Mouse (Mus musculus) adrenal gland, postnatal 10 days (tissue): ENCODE data around the gene Uchl4. TPM values are rescaled to one million over a fixed set of nuclear protein-coding genes. Genes with fewer than 3 reads are reported as not detected.

Experiments used
- DNase-seq: peaks from one replicate; pipeline ENCODE4 v3.0.0; 2021; ENCODE audit warnings: mixed read lengths
- microRNA-seq: library from miRNA; unstranded; fragments of <30 nt; microRNA quantifications from one replicate; pipeline ENCODE4 v1.2.0, GENCODE M21; 2021
- total RNA-seq, 2 experiments: library from RNA; stranded (reverse); gene quantifications; 2 replicates each; pipeline ENCODE4 v1.2.3; 2021

The Uchl4 gene
- total RNA-seq, 2 experiments from 2014 or later: 1.9 to 3.1 TPM

GRCm38 (mm10) chr9:64274919-64275318 lies 39.9 kb downstream of the Uchl4 start:
- DNase-seq: no peak

- peak; percentile 82 for DNase-seq
Measured at GRCm38 (mm10) chr9:64277706-64278105, 42.7 kb downstream of the Uchl4 start.

GRCm38 (mm10) chr9:64278665-64279310 lies 43.8 kb downstream of the Uchl4 start:
- no peak for DNase-seq

- DNase-seq: peak; percentile 98
Measured at GRCm38 (mm10) chr9:64281105-64281780, 46.2 kb downstream of the Uchl4 start, which contains the start of gene Tipin. TSS of gene Tipin (plus strand) at chr9:64281581.

GRCm38 (mm10) chr9:64281781-64282178 lies 46.8 kb downstream of the Uchl4 start:
- DNase-seq: no peak

GRCm38 (mm10) chr9:64282404-64282987 lies 47.5 kb downstream of the Uchl4 start:
- DNase-seq: no peak

Small RNA genes within 50 kb of the gene (microRNA-seq; reads per million reads assigned to microRNA genes)
- gene Gm24106: not detected

Other genes with a start within 250 kb of the Uchl4 start
- 10 to 100 TPM; 15.0 to 16.9 TPM for gene Smad6, start 213.1 kb upstream of the Uchl4 start, total RNA-seq
- gene Lctl, start 118.1 kb upstream of the Uchl4 start, total RNA-seq: 1 to 10 TPM; 2.0 to 2.8 TPM
- gene Zwilch, start 62.1 kb upstream of the Uchl4 start, total RNA-seq: 10 to 100 TPM in 1 of 2 experiments, 1 to 10 TPM in 1; 5.9 to 12.8 TPM
- 100 to 1,000 TPM; 901 to 923 TPM for gene Rpl4, start 61.8 kb upstream of the Uchl4 start, total RNA-seq
- 10 to 100 TPM; 17.4 to 20.8 TPM for gene Snapc5, start 55.9 kb upstream of the Uchl4 start, total RNA-seq
- gene Map2k1, start 18.4 kb downstream of the Uchl4 start, total RNA-seq: 10 to 100 TPM; 54.7 to 55.1 TPM
- gene Tipin, start 46.4 kb downstream of the Uchl4 start, total RNA-seq: 10 to 100 TPM; 34.1 to 50.3 TPM
- 10 to 100 TPM; 17.3 to 17.4 TPM for gene Dis3l, start 106.1 kb downstream of the Uchl4 start, total RNA-seq
- gene Megf11, start 150.4 kb downstream of the Uchl4 start, total RNA-seq: 1 to 10 TPM; 2.0 to 3.0 TPM